Mouse (Mus musculus) ovary, adult 2 months (tissue): ENCODE data around the gene Metap2. TPM values are rescaled to one million over a fixed set of nuclear protein-coding genes. Genes with fewer than 3 reads are reported as not detected.

Experiments used
- polyA plus RNA-seq: library from polyadenylated mRNA; depleted of rRNA; stranded (reverse); fragments of >200 nt; gene quantifications from 2 replicates; pipeline ENCODE4 v1.2.3, GENCODE M21; 2012; rRNA removed

The Metap2 gene
- 21.5 and 28.1 TPM in 2 replicates for polyA plus RNA-seq

DNA sequence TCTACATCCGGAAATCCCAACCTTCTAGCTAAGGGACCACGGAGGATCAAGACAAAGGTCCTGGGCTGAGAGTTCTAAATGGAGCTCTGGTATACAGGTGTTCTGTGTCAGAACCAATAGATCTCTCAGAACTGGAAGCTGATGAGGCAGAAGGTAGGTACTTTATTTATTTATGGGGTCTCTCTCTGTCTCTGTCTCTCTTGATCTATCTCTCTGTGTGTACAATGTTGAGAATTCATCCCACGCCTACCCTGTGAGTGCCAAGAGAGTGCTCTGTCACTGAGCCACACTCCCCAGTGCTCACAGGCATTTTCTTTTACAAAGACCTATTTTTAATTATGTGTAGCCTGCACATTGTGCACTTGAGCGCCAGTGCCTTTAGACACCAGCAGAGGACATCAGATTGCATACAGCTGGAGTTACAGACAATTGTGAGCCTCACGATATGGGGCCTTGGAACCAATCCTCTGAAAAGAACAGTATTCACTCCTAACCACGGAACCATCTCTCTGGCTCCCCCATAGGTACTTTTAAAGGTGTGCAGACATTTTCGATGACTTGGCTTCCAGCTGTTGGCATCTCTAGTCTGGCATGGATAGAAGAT lies at the start of gene Metap2:
Gene Metap2 (minus strand): TSS at position 51 of the 604 bp plus-strand sequence.

DNA sequence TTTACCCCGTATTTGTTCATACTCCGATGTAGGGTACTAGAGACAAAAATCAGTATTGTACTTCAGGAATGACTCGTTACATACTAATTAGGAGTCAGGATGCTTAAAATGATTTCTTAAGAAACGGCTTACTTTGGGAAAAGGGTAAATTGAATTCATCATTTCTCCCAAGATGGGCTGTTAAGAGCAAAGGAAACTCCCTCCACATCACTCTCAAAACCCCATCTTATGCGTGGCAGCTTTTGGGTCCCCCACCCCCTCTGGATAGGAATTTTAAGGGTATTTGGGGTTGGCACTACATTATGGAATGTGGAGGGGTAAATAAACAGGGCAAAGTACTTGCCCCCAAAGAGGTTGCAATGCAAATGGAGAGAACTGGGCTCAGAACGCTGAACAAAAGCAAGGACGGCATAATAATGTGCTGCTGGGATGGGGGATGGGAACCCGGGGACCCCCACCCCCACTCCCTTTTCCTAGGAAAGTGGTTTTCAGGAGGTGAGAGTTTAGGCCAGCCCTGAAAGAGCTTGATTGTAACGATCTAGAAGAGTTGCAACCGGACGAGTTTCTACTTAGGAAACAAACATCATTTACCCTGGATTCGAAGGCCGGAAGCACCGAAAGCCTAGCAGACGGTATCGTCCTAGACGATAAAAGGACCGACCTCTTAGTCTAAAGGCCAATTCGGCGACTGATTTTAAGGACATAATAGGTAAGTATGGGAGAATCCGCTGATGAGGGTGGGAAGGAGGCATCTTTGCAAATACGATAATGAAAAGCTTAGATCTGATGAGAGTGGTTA lies 65.8 kb downstream of the Metap2 start, which contains the start of gene Usp44:
Gene Usp44 (plus strand): TSS at position 625 of the 799 bp plus-strand sequence.

Other genes with a start within 250 kb of the Metap2 start
- not detected in 2 replicates for gene Usp44, start 65.5 kb downstream of the Metap2 start, polyA plus RNA-seq
- gene Vezt, start 138.7 kb upstream of the Metap2 start, polyA plus RNA-seq: 9.2 and 10.3 TPM in 2 replicates
- 1.8 and 1.9 TPM in 2 replicates for gene Fgd6, start 138.9 kb upstream of the Metap2 start, polyA plus RNA-seq